9 mouse cellular contexts compared by ENCODE assay signal in genomic region chr6:97883496-97883895, GRCm38 (mm10).
A peak's percentile ranks its signal among the peaks of the same experiment; 100 is the strongest.
DNase-seq lines count a peak whose midpoint lies in the region; ATAC-seq and TF ChIP-seq lines count a peak whose summit lies in the region.
"Had no signal": no experiment of that assay in that cellular context is flagged by ENCODE, and none has a peak within 500 bp of the region (broad histone marks: within the 10 kb centered on the region; RNA-seq: fewer than 3 reads in every experiment).

No protein-coding gene starts in this region.

- no peak for TF ChIP-seq CTCF in cerebellum, adult 2 months (IDR thresholded peaks at IDR 0.05; ENCODE audit: borderline replicate concordance, insufficient read depth, low read depth, low read length)

- no peak overlapping the region for H3K4me3 ChIP-seq in cerebellum, adult 2 months (replicated peaks; ENCODE audit: insufficient read depth, low read depth, low read length)
- no peak overlapping the region for H3K4me3 ChIP-seq in midbrain, embryonic 15.5 days
- H3K4me3 ChIP-seq: erythroblast, embryonic 14.5 days had no signal

- H3K4me2 ChIP-seq in midbrain, embryonic 15.5 days, result no peak overlapping the region

- H3K9me3 ChIP-seq in midbrain, embryonic 15.5 days, result no peaks in the 10 kb centered on the region

- WGBS in cerebellum, adult 2 months, result 62% methylated on average over 2 of the region's 2 CpGs
- 61% methylated on average over 2 of the region's 2 CpGs for WGBS in midbrain, embryonic 15.5 days

- peak; percentile 27 to 41 for DNase-seq in cerebellum, adult 2 months
- DNase-seq in kidney, postnatal 10 days, result peak; percentile 22
- no peak for DNase-seq in kidney, adult 8-10 months
- DNase-seq in embryo, embryonic 11 days, result peak; percentile 52
- DNase-seq in kidney, postnatal 4 days, result peak; percentile 12 to 48
- DNase-seq in ovary, postnatal 10 days (ENCODE audit: low spot score), result no peak

- H3K4me1 ChIP-seq in cerebellum, adult 2 months (ENCODE audit: control insufficient read depth, insufficient read depth, low read length), result peaks cover 15% of the 10 kb centered on the region
- H3K4me1 ChIP-seq in midbrain, embryonic 15.5 days, result no peaks in the 10 kb centered on the region

- no peaks in the 10 kb centered on the region for H3K36me3 ChIP-seq in midbrain, embryonic 15.5 days (replicated peaks)

- H3K27ac ChIP-seq in cerebellum, adult 2 months (ENCODE audit: insufficient read depth, low read length), result no peak overlapping the region
- H3K27ac ChIP-seq in midbrain, embryonic 15.5 days, result no peak overlapping the region

- no peak for ATAC-seq in cerebellum, adult (ENCODE audit: insufficient number of reproducible peaks, low FRiP score, low TSS enrichment)
- no peak for ATAC-seq in midbrain, embryonic 15.5 days (replicated peaks)

- no peak overlapping the region for H3K9ac ChIP-seq in midbrain, embryonic 15.5 days

- TF ChIP-seq POLR2A in cerebellum, adult 2 months (IDR thresholded peaks at IDR 0.05; ENCODE audit: borderline replicate concordance, insufficient read depth, low read length), result no peak

- no peaks in the 10 kb centered on the region for H3K27me3 ChIP-seq in cerebellum, adult 2 months (ENCODE audit: control insufficient read depth, insufficient read depth, low read length)
- no peaks in the 10 kb centered on the region for H3K27me3 ChIP-seq in midbrain, embryonic 15.5 days (replicated peaks)

Comparison
In these comparisons a context has a peak if more than half of its experiments do, and no peak if none do; other contexts are left out.
1. DNase-seq: peak in cerebellum, adult 2 months (2 of 2), kidney, postnatal 10 days (single experiment), embryo, embryonic 11 days (single experiment) and kidney, postnatal 4 days (2 of 2); none in kidney, adult 8-10 months (0 of 2) and ovary, postnatal 10 days (single experiment).